Mouse (Mus musculus) right cerebral cortex, adult 18-20 months (tissue): Measurements from ENCODE around the gene Foxp1.
A peak's percentile ranks its signal among the peaks of the same experiment; 100 is the strongest.

Experiments used
- DNase-seq: peaks from one replicate; pipeline ENCODE4 v3.0.0; 2022; ENCODE audit warnings: mixed read lengths

The Foxp1 gene

GRCm38 (mm10) chr6:99007542-99007941 lies 515.0 kb downstream of the Foxp1 start:
- DNase-seq: no peak

GRCm38 (mm10) chr6:99004255-99004997 lies 518.1 kb downstream of the Foxp1 start:
- DNase-seq: no peak

DNA sequence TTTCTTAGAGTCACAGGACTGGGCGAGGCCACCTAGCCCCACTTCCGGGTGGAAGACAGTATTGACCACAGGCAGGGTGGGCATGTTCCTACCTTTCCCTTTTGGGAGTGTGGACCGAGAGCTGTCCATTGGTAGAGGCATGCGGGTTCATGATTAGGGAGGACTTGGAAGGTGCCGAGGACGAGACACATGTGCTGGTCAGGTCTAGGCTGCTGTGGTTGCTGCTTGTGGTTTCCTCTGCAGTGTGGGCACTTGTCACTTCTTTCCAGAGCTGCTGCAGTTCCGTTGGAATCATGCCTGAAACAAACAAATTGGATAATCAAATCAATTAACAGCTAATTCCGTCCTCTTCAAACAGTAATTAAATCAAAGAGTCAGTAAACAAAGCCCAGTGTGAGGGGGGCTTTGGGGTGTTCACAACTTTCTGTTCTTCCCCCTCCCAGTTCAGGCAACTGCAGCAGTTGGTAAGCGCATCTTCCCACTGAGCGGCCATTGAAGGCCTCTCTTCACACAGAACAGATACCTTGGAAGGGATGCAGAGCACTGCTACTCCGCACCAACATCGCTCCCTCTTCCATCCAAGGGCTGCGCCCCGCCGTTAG lies 519.3 kb downstream of the Foxp1 start:
- DNase-seq: no peak

DNA sequence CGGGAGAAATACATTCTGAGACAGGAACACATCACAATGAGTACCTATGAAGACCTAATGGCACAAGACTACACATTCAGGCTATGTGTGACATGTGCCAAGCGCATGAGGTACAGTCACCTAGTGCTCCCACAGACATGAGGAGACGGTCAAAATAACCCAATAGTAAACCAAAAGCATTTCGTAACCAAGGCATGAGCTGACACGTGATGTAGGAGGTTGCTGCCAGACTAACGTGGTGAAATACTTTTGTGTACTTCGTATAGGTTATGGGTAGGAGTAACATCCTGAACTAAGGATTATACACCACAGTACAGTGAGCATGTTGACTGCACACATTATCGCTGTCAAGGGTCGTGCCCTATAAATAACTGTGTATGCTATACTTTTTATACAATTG lies 520.9 kb downstream of the Foxp1 start:
- no peak for DNase-seq

- DNase-seq: peak; percentile 59
Observed at GRCm38 (mm10) chr6:98998971-98999932, 523.3 kb downstream of the Foxp1 start.

GRCm38 (mm10) chr6:98997742-98998141 lies 524.8 kb downstream of the Foxp1 start:
- no peak for DNase-seq

DNA sequence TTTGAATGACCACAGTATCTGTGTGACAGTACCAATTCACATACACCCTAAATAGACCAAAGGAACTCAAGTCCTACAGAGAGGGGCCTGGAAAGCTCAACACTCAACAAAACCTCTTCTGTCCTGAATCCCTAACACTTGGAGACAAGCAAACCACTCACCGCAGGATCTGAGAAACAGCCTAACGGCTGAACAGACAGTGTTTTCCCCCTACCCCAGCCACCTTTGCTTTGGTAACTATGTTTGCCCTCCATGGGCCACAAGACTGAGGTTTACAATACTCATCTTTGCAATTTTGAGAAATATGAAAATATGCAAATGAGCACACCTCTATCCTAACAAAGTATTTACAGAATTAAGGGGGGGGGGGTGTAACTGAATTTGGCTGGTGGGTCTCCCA lies 525.7 kb downstream of the Foxp1 start:
- no peak for DNase-seq

- no peak for DNase-seq
Observed at GRCm38 (mm10) chr6:98996346-98996745, 526.2 kb downstream of the Foxp1 start.

- no peak for DNase-seq
Observed at GRCm38 (mm10) chr6:98995681-98996080, 526.8 kb downstream of the Foxp1 start.

DNA sequence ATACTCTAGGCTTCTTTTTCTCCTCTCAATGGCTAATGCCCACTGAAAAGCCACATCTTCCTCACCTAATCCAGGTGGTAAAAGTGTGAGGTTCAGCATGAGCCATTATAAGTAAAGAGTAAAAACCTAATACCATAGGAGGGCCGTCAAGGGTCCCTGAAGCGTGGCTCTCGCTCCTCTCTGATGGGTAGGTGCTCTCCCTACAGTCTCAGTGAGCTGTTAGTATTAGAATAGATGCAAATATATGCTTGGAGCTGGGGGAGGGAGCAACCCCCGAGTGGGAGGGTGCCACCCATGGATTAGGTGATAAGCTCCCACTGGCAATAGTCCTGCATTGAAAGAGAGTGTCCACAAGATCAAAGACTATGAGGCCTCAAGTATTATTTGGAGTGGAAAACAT lies 527.6 kb downstream of the Foxp1 start:
- DNase-seq: no peak

GRCm38 (mm10) chr6:98994104-98994787 lies 528.3 kb downstream of the Foxp1 start:
- no peak for DNase-seq

DNA sequence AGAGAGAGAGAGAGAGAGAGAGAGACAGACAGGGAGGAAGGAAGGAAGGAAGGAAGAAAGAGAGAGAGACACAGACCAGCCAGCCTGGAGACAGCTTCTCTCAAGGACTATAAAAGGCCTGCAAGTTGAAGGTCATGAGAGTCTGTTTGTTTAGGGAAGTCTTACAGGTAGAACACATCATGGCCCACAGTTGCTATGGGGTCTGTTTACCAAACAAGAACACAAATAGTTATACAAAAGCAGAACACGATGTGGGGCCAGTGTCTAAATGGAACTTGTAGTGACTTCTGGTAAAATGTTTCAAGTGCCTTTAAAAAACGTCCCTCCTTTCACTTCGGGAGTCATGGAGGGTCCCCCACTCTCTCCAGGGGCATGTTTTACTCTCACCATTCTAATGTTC lies 529.3 kb downstream of the Foxp1 start:
- no peak for DNase-seq

- DNase-seq: no peak
Observed at GRCm38 (mm10) chr6:98992772-98993147, 529.8 kb downstream of the Foxp1 start.

DNA sequence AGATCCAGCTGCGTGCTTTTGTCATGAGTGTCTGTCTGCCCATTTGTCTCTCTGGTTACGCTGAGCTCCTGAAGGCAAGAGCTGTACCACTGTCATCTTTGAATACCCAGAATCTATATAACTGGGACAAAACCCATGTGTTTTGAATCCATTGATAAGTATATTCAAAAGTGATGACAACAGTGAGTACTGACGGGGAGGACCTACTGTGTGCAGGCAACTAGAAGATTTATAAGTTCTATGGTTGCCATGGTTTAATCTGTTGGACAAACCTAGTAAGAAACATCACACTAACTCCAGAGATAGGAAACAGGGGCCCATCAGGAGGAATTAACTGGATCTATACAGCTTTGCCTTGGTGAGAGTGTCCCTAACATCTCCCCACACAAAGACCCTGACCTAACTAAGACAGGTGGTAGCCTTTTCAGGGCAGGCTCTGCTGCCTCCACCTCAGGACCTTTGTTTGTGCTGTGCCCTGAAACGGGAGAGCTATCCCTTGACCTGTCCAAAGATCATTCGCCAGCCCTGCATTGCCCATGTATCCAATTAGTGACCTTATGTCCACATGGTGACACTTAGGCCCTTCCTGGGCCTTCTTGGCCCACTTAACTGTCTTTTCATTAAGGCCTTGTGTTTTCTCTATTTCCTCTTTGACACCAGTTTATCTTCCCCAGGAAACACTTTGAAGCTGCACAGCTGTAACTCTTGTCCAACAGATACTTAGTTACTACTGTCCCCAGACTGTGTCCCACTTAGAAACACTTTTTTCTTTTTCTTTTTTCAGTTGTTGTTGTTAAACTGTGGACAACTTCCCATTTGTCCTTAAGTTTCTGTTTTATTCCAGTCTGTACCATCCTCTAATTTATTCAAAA lies 530.4 kb downstream of the Foxp1 start:
- no peak for DNase-seq

DNA sequence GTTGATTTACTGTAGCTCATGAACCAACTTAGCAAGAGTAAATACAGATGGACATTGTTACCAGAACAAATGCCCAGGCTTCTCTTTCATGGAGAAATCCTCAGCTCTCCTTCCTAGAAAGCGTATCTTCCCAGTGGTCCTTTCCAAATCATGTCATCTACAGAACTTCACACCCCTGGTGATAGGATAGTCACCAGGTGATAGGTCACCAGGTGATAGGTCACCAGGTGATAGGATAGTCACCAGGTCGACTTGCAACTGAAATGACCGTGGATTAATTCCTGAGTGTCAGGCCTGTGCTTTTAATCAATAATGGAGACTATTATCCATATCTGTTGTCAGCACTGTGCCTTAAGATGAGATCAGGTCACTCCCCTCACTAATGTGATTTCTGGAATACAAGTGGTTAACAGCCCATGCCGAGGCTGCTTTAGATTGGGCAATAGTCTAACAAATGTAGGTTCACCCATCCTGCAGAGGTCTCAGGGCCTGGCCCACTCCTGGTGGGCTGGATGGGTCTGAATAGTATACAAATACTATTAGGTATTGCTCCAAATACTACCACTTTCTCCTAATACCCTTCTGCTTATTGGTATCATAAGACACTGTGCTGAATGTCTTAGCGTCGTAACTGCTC lies 534.9 kb downstream of the Foxp1 start:
- no peak for DNase-seq

GRCm38 (mm10) chr6:98985452-98985851 lies 537.1 kb downstream of the Foxp1 start:
- DNase-seq: no peak

DNA sequence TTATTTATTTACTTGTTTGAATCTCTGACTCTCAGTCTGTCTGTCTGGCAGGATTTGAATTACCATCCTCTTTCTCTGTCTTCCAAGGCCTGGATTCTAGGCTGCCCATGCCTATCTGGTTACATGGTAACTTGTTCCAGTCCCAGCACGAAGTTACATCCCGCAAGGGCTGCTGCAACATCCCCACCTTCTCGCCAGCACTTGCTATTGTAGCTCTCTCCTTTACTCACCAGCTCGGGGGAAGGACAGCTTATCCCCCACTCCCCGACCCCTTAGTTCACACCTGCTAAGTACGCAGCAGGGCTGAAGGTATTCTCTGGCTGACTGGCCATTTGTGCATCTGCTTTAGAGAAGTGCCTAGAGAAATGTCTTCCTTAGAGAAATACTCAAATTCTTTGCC lies 537.9 kb downstream of the Foxp1 start:
- DNase-seq: no peak

DNA sequence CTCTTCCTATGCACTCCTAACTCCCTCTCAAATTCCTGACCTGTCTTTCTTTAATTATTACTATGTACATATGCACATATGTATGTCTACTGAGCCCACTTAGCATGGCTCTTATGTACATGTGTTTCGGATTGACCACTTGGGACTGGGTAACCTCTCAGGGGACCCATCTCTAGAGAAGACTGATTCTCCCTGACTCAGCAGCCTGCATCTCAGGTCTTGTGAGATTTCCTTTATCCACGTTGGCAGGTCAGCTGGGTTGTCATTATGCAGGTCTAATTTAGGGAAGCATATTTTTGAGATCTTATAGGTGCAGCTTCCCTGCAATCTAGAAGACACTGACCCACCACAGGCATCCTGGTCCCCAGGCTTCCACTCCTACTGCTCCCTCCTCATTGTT lies 538.5 kb downstream of the Foxp1 start:
- no peak for DNase-seq

GRCm38 (mm10) chr6:98983311-98983838 lies 539.1 kb downstream of the Foxp1 start:
- no peak for DNase-seq

GRCm38 (mm10) chr6:98981265-98981664 lies 541.3 kb downstream of the Foxp1 start:
- no peak for DNase-seq

- no peak for DNase-seq
Observed at GRCm38 (mm10) chr6:98980432-98980831, 542.1 kb downstream of the Foxp1 start.
